Mouse (Mus musculus): ENCODE results near the gene Sipa1l1.

DNA sequence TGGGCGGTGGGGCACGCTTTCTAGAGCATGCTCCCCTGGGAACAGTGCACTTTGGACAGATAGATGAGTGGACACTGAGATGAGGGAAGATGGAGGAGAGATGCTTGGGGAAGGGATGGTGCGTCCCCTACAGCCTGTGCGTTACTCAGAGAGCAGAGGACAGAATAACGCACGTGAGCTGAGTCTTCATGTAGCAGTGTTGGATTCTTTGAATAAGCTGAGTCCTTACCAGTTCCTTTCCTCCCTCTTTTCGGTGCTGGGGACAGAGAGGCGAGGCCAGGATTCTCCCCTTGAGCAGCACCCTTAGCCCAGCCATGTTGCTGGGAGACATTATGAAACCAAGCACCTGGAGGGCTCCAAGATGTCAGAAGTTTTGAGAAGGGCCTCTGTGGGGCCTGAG lies 152.3 kb downstream of the Sipa1l1 start:
- TF ChIP-seq USF1 (IDR thresholded peaks at IDR 0.05; ENCODE audit: low read depth, low read length) (no peak), POLR2A (IDR thresholded peaks at IDR 0.05; ENCODE audit: low read depth, low read length) (no peak), ZNF384 (IDR thresholded peaks at IDR 0.05; ENCODE audit: low read depth, low read length) (no peak), CTCF (conservative IDR thresholded peaks at IDR 0.05 in 1 of 2, IDR thresholded peaks at IDR 0.05 in 1 of 2; ENCODE audit: low read depth in 2 of 2, low read length in 2 of 2) (no peak), CHD2 (IDR thresholded peaks at IDR 0.05; ENCODE audit: low read length) (no peak), MEF2A (IDR thresholded peaks at IDR 0.05; ENCODE audit: borderline replicate concordance, low read depth, low read length) (no peak), EP300 (IDR thresholded peaks at IDR 0.05; ENCODE audit: low read length) (no peak), ELF1 (IDR thresholded peaks at IDR 0.05; ENCODE audit: low read depth, low read length) (no peak), NELFE (IDR thresholded peaks at IDR 0.05; ENCODE audit: low read depth, low read length) (no peak), E2F4 (IDR thresholded peaks at IDR 0.05; ENCODE audit: insufficient replicate concordance, low read depth, low read length) (no peak), POLR2AphosphoS2 (IDR thresholded peaks at IDR 0.05; ENCODE audit: low read depth, low read length) (no peak), MAFK (IDR thresholded peaks at IDR 0.05; ENCODE audit: insufficient replicate concordance, low read length) (no peak)
